Mouse (Mus musculus) hindbrain, postnatal 0 days (tissue): ENCODE measurements at regions not wholly inside any gene's neighbourhood (a gene's known extent, or its start where the extent isn't known, plus 50 kb on each side); places are given as distances from the start of the nearest gene placed in this dataset.

ENCODE experiments used
- ATAC-seq: fragments of 200-750 bp; cut with Nextera tagmentation; 2 replicates; pipeline ENCODE4 v1.8.0; 2017; ENCODE audit warnings: mild to moderate bottlenecking, moderate TSS enrichment, moderate library complexity
- DNase-seq: peaks from one replicate; pipeline ENCODE4 v3.0.0-alpha.2; 2015; ENCODE audit warnings: low spot score
- H3K27ac ChIP-seq: fragments of 300-500 bp; sonication (generic); 2 replicates; pipeline ENCODE4 v1.5.1; 2014; ENCODE audit warnings: mild to moderate bottlenecking
- H3K27me3 ChIP-seq: fragments of 300-500 bp; sonication (generic); 2 replicates; pipeline ENCODE4 v1.6.1; 2014; ENCODE audit warnings: low read length, mixed read lengths; ENCODE audit not compliant: insufficient read depth
- H3K36me3 ChIP-seq: fragments of 300-500 bp; sonication (generic); 2 replicates; pipeline ENCODE4 v1.6.1; 2014; ENCODE audit warnings: low read length, mixed read lengths; ENCODE audit not compliant: insufficient read depth
- H3K4me1 ChIP-seq: fragments of 300-500 bp; sonication (generic); 2 replicates; pipeline ENCODE4 v1.6.1; 2014; ENCODE audit warnings: antibody characterized with exemption, low read length, mixed read lengths; ENCODE audit not compliant: insufficient read depth
- H3K4me2 ChIP-seq: fragments of 300-500 bp; sonication (generic); 2 replicates; pipeline ENCODE4 v1.6.1; 2014; ENCODE audit warnings: low read depth, mild to moderate bottlenecking, low read length, moderate library complexity, mixed read lengths
- H3K4me3 ChIP-seq: fragments of 300-500 bp; sonication (generic); 2 replicates; pipeline ENCODE4 v1.5.1; 2014; ENCODE audit warnings: low read length
- H3K9ac ChIP-seq: fragments of 300-500 bp; sonication (generic); replicated peaks from 2 replicates; pipeline ENCODE4 v1.6.1; 2014; ENCODE audit warnings: mild to moderate bottlenecking, low read length, moderate library complexity, mixed read lengths
- H3K9me3 ChIP-seq: fragments of 300-500 bp; sonication (generic); 2 replicates; pipeline ENCODE4 v1.6.1; 2016; ENCODE audit warnings: low read length, mixed read lengths
- CTCF ChIP-seq: IDR thresholded peaks from 2 replicates; pipeline ENCODE4 v1.5.1; 2016; ENCODE audit warnings: antibody characterized with exemption, control low read depth, low read depth
- WGBS: fragments of 180-500 bp; shearing (Covaris S2); extraction: QIAGEN DNeasy Blood & Tissue Kit; methylation state at CpG from one replicate; pipeline ENCODE4 v1.1.7; 2014; 5-methylcytosine and 5-hydroxymethylcytosine counted together

DNA sequence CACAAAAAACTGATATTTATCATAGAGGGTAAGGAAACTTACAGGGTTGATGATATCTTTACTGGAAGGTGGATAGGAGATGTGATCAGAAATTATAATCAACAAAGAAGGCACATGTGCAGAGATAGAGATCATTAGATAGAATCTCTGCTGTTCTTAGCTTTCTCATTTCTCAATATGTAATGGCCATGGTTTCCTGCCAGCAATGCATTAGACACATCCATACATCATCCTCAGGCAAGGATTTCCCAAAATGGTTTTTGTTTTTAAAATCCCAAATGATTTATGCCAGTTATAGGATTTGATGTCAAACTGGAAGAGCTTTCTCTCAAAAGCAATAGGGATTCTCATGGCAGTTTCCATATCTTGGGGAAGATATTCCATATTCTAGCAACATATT is 52.0 kb upstream of the C030005K15Rik start:
- H3K4me3 ChIP-seq = no peak overlapping the region
- no peak overlapping the region for H3K4me2 ChIP-seq
- DNase-seq (no peak), ATAC-seq (no peak)
- H3K36me3 ChIP-seq = no peaks in the 10 kb centered on the region
- TF ChIP-seq CTCF = no peak
- no peak overlapping the region for H3K27ac ChIP-seq
- H3K9ac ChIP-seq = no peak overlapping the region
- H3K4me1 ChIP-seq = no peaks in the 10 kb centered on the region
- no peaks in the 10 kb centered on the region for H3K27me3 ChIP-seq
- H3K9me3 ChIP-seq = no peaks in the 10 kb centered on the region

DNA sequence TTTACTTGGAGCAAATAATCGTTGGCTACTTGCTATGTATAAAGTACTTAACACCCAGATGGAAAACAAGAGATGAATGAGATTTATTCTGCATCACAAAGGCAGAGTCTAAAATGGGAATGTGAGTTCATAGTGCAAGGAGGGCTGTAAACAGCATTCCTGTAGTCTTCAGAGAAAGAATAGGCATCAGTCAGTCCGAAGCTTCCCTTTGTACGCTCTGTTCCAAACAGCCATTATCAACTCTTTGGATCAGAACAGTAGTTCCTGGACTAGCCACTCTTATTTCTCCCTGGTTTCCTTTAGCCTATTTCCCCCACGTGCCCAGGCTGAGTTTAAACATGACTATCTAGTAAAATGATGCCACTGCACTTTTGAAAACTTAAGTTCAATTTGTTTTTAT is 52.8 kb upstream of the C030005K15Rik start:
- Histone ChIP-seq H3K36me3 (no peaks in the 10 kb centered on the region), H3K27me3 (no peaks in the 10 kb centered on the region), H3K27ac (no peak overlapping the region), H3K9ac (no peak overlapping the region), H3K4me1 (no peaks in the 10 kb centered on the region), H3K4me3 (no peak overlapping the region), H3K4me2 (no peak overlapping the region), H3K9me3 (no peaks in the 10 kb centered on the region)
- 55% methylated on average over 4 of the region's 4 CpGs for WGBS
- ATAC-seq (no peak), DNase-seq (no peak)
- no peak for TF ChIP-seq CTCF

DNA sequence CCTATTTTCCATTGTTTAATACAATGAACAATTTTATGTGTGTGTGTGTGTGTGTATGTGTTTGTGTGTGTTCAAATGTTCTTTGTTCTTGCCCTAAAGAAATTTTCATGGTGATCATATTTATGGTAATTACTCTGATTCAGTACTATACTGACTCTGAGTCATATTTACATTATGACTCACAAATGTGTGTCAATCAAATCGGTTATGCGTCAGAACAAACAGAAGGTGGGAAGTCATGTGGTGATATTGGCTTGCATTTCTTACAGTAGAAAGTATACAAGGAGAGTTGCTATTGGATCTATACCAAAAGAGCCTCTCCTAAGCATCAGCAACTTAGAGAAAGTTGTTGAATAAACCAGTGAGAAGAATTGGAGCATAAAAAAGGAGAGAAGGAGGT is 67.2 kb upstream of the C030005K15Rik start:
- H3K27me3 ChIP-seq = no peaks in the 10 kb centered on the region
- DNase-seq = no peak
- 64% methylated on average over 2 of the region's 2 CpGs for WGBS

DNA sequence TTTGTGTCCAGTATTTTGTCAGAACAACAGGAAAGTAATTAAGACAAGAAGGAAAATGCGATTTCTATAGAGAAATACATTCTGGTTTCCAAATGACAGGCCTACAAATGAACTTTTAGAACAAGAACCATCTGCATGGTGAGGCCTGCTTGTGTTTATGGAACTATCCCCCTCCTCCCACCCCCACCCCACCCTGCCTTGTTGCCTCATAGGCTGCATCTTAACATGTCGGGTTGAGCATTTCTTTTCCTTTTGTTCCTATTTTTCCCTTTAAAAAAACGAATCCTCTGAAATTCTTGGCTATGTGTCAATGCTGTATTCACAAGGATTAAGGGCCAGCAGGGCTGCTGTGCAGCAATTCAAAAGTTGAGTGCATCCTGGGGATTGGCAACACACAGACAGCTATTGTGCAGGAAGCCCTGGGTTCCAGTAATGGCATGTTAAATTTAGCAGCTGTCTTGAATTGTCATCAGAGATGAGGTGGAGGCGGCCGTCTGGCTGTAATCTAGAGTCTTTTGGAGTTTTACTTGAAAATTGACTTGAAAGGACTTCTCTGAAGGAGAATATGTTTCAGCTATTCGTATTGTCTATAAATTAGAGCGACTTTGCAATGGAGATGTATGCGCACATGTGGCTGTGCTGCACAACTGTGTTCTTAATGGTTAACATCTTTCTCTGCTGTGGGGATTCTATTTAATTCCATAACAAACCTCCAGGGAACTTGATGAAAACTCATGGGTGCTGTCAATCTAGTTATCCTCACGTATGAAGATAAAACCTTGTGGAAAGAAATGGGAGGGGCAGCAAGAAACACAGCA is 75.1 kb upstream of the C030005K15Rik start:
- no peaks in the 10 kb centered on the region for H3K4me1 ChIP-seq
- 30% methylated on average over 9 of the region's 9 CpGs for WGBS
- no peak overlapping the region for H3K27ac ChIP-seq
- no peaks in the 10 kb centered on the region for H3K9me3 ChIP-seq
- H3K27me3 ChIP-seq = no peaks in the 10 kb centered on the region
- TF ChIP-seq CTCF = no peak
- H3K9ac ChIP-seq = no peak overlapping the region
- no peak overlapping the region for H3K4me2 ChIP-seq
- ATAC-seq = no peak; the same call in 1 of the 2 replicates
- DNase-seq = peak; percentile 8
- no peak overlapping the region for H3K4me3 ChIP-seq
- H3K36me3 ChIP-seq = no peaks in the 10 kb centered on the region

More for the DNA sequence above, 67.2 kb upstream of the C030005K15Rik start:
- no peak overlapping the region for H3K4me3 ChIP-seq
- no peak overlapping the region for H3K27ac ChIP-seq
- no peaks in the 10 kb centered on the region for H3K36me3 ChIP-seq
- H3K9ac ChIP-seq = no peak overlapping the region
- no peaks in the 10 kb centered on the region for H3K4me1 ChIP-seq
- TF ChIP-seq CTCF = no peak
- no peaks in the 10 kb centered on the region for H3K9me3 ChIP-seq
- no peak for ATAC-seq
- H3K4me2 ChIP-seq = no peak overlapping the region

DNA sequence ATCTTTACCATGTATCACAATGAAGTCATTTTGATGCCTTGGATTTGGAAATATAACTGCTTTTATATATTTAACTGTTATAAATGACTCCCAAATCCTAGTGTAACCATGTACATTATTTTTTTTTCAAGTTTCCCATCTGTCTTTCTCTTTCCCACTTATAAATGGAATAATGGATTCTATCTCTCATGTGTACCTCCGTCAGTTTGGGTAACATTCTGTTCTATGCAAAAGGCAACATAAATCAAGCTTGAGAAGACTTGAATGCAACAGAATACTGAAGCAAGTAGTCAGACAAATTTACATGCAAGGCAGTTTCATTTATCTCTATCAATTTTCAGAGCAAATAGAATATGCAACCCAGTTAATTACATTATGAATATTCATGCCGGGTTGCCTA is 81.4 kb upstream of the C030005K15Rik start:
- no peak overlapping the region for H3K9ac ChIP-seq
- no peak overlapping the region for H3K4me3 ChIP-seq
- no peaks in the 10 kb centered on the region for H3K27me3 ChIP-seq
- WGBS = 72% methylated on average over 2 of the region's 2 CpGs
- DNase-seq = no peak
- no peaks in the 10 kb centered on the region for H3K9me3 ChIP-seq
- no peak for ATAC-seq
- H3K27ac ChIP-seq = no peak overlapping the region
- H3K4me1 ChIP-seq = no peaks in the 10 kb centered on the region
- TF ChIP-seq CTCF = no peak
- no peak overlapping the region for H3K4me2 ChIP-seq
- no peaks in the 10 kb centered on the region for H3K36me3 ChIP-seq

DNA sequence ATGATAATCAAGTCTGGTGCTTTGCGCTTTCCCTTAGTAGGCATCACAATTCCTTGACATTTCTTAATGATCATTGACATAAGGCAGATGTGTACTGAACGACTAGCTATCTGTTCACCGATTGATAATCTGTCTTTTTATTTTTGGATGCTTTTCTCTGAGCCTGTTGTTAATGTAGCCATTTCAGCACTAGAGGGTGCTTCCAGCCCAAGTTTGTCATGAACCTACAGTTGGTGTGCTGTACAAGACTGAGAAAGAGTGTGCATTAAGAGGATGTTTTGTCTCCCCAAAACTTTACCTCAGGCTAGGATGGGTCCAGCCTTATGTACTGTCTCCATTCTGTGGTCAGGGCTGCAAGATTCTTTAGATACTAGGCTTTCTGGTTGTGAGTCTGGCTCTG is 116.0 kb upstream of the C030005K15Rik start:
- Histone ChIP-seq H3K36me3 (no peaks in the 10 kb centered on the region), H3K9me3 (no peaks in the 10 kb centered on the region), H3K27ac (no peak overlapping the region), H3K27me3 (no peaks in the 10 kb centered on the region), H3K4me1 (no peaks in the 10 kb centered on the region), H3K4me2 (no peak overlapping the region), H3K4me3 (no peak overlapping the region), H3K9ac (no peak overlapping the region)
- peak; percentile 61 for TF ChIP-seq CTCF
- 83% methylated on average over 3 of the region's 3 CpGs for WGBS
- peak; percentile 53 for DNase-seq
- no peak for ATAC-seq

DNA sequence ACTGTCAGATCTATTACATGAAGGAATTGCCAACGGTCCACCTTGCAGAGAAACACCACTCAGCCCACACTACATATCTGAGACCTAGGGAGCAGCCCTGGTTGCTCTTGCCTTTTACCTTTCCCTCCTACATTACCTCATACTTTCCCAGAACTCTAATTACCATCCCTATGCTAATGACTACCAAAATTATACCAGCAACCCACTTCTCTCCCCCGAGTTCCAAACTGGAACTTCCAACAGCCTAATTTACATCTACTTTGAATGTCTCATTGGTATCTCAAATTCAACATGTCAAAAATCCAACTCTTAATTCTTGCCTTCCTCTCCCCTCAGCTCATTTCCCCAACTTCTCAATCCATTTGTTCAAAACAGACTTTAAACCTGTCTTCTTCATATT is 124.9 kb upstream of the C030005K15Rik start:
- no peak overlapping the region for H3K4me3 ChIP-seq
- H3K4me1 ChIP-seq = no peaks in the 10 kb centered on the region
- H3K9me3 ChIP-seq = no peaks in the 10 kb centered on the region
- ATAC-seq = no peak
- TF ChIP-seq CTCF = no peak
- no peaks in the 10 kb centered on the region for H3K27me3 ChIP-seq
- 80% methylated on average over 2 of the region's 2 CpGs for WGBS
- no peak overlapping the region for H3K9ac ChIP-seq
- no peaks in the 10 kb centered on the region for H3K36me3 ChIP-seq
- no peak overlapping the region for H3K4me2 ChIP-seq
- DNase-seq = no peak
- H3K27ac ChIP-seq = no peak overlapping the region
